Mouse (Mus musculus): ENCODE measurements around the gene Prss3.
"Not testable (repeated sequence)": the region's sequence is repeated elsewhere in the genome, so short reads cannot be mapped to it uniquely, and the experiment has no call there.

Prss3 gene

DNA sequence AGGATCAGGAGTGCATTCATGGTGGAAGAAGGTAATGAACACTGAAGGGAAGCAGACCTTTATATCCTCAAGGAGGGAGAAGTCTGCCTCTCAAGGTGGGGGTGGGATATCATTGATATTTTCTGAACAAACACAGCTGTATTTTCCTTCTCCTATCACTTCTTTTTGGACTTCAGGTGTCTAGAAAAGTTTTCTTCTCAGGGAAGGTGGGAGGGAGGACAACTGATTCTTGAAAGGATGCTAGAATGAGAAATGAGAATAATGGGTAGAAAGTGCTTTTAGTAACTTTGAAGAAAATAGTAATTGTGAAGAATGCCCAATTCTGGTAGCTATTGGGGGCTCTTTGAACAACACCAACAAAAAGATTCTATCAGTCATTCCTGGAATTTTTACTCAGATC, at the start of gene Prss3:
Prss3 (minus strand) TSS at position 101 of the 400 bp plus-strand sequence.
- not testable (repeated sequence) for DNase-seq (ENCODE audit: low read depth, low spot score)

DNA sequence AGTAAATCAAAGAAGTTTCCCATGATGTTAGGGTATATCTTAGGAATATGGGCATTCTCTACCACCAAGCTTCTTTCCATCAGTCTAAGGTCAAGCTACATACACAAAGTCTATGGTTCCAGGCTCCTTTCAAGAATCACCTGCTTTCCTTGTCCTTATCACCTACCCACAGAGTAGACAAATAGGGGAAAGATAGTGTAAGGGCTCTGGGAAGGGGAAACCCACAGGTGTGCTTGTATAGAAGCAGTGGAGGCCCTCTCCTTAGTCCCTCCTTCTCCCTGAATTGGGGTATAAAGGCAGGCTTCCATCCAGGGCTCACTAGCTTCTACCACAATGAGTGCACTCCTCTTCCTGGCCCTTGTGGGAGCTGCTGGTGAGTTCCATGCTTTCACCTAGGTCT, 14.6 kb upstream of the Prss3 start, which contains the start of gene Gm5771:
Gm5771 (plus strand) TSS at position 301 of the 400 bp plus-strand sequence.
- not testable (repeated sequence) for DNase-seq (ENCODE audit: low read depth, low spot score)

DNA sequence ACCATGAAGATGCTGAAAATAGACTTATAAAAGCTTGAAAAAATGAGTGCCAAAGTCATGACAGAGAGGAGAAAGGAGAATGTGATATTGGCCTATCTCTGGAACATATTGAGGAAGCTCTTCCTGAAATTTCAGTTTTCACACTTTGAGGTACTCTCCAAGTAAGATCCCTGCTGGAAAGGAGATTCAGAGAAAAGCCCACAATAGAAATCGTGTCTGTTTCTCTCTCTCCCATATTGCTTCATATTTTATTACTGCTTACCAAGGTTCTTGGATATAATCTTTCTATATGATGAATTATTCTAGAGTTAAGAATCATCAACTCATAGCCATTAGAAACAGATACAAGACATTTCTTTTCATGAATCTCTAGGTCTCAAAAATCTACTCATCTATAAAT, 14.2 kb upstream of the Prss3 start:
- DNase-seq (ENCODE audit: low read depth, low spot score): peak; percentile 27

DNA sequence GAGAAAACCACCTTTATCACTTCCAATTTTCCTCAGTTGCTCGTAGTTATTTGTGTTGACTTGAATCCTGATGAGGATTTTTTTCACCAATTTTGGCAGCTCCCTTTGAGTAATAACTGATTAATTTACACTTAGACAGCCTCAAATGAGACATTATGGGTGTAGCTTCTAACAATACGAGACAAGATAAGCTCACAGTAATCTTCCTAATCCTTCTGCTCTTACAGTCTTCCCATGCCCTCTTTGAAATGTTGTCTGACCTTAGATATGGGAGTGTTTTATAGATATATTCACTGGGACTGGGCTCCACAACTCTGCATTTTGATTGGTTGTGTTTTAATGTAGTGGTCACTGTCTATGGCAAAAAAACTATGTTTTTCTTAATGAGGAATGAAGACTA, 9.3 kb upstream of the Prss3 start:
- DNase-seq (ENCODE audit: low read depth, low spot score): no peak

DNA sequence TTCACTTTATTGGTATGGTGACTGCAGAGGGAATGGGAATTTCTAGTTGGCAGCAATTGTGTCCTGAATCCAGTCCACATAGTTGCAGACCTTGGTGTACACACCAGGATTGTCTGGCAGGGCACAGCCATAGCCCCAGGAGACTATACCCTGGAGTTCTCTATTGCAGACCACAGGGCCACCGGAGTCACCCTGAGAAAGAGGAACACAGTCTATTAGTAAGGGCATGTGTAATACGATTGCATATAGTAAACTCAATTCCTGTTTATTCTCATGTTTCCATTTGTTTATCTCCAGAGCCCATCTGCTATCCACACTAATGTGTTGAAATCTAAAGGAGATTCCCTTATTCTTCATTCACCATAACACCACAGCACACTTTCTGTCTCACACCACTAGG, 3.7 kb downstream of the Prss3 start:
- not testable (repeated sequence) for DNase-seq (ENCODE audit: low read depth, low spot score)

DNA sequence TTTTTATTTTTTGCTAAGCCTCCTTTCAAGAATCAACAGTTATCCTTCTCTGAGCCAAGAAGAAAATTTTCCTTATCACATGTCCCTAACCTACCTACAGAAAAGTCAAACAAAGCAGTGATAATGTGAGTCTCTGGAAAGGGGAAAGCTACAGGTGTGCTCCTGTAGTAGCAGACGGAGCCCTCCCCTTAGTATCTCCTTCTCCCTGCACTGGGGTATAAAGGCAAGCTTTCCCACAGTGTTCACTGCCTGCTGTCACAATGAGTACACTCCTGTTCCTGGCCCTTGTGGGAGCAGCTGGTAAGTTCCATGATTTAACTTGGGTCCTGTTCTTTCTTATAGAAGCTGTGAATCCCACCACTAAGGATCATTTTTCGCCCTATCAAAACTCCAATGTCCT, 23.5 kb downstream of the Prss3 start, which contains the start of gene Try10:
Try10 (plus strand) TSS at position 174 of the 400 bp plus-strand sequence.
- DNase-seq (ENCODE audit: low read depth, low spot score): no peak
